Mouse (Mus musculus) thymus, postnatal 36 days (tissue): Measurements from ENCODE around the gene Syne3.

Experiments used
- DNase-seq, 2 experiments: peaks; one replicate each; pipeline ENCODE4 v3.0.0; 2022; ENCODE audit warnings: mixed read lengths in 2 of 2

The Syne3 gene

DNA sequence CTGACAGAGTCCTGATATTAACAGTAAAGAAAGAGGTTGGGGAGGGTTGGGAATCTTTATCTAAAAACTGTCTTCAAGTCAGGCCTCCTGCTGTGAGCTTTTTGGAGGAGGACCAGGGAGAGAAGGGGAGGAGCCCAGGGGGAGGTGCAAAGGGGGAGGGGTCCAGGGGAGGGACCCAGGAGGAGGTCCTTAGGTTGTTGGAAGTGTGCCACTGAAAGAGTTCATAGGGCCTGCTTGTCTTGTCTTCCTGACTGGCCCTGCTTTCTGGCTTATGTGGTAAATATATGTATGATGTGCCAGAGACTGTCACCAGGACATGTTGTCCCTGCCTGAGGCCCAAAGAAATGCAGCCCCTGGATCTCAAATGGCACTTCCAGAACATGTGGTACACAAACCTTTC lies 49.2 kb downstream of the Syne3 start:
- DNase-seq, result no peak

DNA sequence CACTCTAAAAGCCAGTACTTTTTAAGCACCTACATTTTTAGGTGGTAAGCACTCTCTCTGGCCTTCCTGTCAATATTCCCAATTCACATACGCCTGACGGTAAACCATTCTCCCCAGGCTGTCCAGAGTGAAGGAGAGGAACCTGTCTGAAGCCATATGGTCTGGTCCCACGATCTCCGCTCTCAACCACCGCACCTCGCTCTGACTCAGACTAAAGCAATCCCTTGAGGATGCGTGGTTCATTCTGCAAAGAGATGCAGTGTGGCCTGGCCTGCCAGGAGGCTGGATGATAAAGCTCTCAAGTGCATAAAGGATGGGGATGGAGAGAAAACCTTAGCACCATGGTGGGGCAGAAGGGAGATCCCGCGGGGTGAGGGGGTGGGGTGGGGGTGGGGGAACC lies 49.6 kb downstream of the Syne3 start:
- no peak for DNase-seq

DNA sequence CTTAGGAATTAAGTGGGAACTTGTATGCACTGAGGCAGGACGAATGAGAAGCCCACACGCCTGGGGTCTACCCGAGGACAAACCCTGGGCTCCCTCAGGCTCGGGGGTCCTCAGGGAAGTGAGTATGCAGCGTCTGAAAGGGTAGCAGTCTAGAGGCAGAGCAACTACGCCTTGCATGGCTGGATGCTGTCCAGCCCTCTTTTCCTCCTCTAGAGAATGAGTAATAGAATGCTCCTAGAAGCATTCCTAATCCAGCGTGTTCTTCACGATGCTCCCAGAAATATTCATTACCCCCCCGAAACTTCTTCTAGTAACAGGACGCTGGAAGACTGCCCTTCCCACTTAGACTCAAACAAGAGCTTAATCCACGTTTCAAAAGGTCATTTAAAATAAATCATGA lies 51.3 kb downstream of the Syne3 start:
- DNase-seq, result no peak

DNA sequence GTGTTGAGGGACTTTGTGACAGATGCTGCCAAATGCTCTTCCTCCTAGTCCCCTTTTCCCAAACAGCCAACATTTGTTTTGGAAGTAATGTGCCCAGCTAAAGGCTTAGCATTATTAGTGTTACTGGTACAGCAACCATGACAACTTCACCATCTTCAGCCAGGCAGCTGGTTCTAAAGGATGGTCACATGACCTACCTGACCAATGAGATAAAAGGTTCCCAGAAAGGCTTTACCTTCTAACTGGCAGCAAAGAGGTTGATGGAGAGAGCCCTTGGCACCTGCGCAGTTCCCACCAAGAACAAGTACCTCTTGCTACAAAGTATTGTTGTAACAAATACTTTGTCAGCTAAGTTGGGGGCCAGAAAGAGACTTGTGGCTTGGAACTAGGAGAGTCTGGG lies 52.4 kb downstream of the Syne3 start:
- DNase-seq, result no peak

DNA sequence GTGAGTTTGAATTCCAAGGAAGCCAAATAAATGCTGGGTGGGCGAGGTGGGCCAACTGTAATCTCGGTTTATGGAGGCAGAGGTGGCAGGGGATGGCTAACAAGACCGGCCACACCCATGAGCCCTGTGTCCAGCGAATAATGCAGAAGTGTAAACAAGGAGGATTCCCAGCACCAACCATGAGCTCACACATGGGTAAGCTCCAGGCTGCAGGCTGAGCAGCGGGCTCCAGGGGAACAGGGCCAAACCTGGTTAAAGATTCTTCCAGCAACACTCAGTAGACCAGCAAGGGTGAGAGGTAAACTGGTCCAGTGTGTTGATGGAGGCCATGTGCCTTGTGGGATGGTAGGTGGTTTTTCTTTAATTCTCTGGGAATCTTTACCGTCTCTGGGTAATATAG lies 53.2 kb downstream of the Syne3 start:
- no peak for DNase-seq

DNA sequence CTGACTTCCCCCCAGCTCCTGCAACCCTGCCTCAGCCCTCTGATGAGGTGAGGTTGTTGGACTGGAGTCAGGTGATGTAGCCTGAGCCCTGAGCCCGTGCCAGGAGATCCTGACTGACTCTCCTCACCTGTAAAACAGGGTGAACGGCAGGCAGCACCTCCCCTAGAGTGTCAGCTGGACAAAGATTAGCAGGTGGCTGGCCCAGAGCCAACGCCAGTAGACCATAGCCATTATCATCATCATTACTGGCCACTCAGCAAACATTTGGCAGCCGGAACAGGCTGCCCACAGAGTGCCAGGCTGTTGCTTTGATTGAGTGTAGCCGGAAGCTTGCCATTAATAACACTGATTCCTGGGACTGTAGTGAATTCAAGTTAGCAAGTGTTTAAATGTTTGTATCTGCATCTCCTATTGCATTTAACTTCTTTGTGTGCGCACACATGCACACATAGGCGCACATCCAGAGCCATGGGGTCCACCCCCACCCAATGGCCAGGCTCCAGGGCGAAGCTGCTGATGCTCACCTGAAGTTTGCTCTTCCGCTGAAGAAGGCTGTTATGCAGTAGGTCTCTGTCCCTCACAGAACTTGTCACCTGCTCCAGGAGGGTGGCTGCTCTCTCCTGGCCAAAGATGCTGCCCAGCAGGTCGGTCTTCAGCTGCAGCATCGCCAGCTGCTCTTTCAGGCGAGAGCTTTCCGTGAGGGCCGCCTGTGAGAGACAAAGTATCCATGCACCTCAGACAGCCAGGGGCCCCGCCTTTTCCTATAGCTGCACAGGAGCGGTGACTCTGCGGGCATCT lies 54.4 kb downstream of the Syne3 start:
- DNase-seq, result no peak

DNA sequence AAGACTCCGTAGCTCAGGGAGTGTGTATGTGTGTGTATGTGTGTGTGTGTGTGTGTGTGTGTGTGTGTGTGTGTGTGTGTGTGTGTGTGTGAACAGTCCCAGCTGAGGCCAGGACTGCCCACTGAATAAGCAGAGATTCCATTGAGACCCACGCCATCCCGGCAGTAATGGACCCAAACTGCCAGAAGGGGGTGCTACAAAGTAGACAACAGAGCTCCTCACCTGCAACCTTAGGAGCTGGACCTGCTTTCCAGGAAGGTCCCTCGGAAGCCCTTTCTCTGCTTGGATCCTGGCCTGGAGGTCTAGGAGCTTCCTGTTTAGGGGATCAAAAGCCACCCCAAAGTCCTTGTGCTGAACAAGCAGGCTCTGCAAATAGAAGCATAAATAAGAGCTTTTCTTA lies 55.7 kb downstream of the Syne3 start:
- peak; percentile 57 to 69 for DNase-seq

DNA sequence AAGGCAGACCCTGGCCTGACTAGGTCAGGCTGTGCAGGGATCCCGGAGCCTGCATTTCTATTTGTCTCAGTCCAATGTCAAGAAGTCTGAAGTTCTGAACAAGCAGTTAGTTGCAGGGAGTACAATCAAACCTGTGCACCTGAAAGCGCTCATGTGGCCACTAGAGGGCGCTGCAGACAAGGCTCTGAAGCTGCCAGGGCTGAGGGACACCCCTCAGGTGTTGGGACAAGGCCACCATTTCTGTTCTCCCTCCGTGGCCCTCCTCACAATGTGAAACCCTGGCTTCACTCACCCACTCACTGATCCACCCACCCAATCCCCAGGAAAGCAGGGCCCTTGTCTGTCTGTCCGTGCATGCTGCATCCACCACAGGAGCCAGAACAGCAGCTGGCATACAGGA lies 57.2 kb downstream of the Syne3 start:
- DNase-seq, result peak; percentile 79 to 80

DNA sequence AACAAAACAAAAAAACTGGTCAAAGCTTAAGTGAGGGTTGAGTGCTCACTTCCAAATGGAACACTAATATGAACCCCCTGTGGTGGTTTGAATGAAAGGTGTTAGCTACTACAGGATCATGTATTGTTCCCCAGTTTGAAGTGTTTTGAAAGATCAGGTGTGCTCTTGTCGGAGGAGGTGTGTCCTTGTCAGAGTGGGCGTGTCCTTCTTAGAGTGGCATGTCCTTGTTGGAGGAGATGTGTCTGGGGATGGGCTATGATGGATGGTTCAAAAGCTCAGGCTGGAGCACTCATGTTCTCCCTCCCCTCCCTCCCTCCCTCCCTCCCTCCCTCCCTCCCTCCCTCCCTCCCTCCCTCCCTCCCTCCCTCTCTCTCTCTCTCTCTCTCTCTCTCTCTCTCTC lies 61.7 kb downstream of the Syne3 start:
- no peak for DNase-seq

DNA sequence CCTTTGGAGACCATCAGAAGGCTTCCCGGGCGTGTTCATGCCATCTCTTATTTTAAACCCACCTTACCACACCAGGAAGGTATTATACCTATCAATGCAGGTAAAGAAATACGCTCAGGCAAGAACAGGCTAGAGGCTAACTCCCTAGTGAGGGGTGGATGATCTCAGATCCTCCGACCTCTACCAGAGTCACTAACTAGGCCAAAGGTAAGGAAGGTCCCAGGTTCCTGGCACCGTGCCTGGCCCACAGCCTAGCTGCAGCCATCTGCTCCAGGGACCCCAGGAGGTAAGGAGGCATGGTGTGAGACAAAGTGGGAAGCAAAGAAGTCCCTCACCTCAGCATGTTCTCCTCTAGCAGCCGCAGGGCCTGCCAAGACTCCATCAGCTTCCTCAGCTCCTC lies 63.4 kb downstream of the Syne3 start:
- no peak for DNase-seq

DNA sequence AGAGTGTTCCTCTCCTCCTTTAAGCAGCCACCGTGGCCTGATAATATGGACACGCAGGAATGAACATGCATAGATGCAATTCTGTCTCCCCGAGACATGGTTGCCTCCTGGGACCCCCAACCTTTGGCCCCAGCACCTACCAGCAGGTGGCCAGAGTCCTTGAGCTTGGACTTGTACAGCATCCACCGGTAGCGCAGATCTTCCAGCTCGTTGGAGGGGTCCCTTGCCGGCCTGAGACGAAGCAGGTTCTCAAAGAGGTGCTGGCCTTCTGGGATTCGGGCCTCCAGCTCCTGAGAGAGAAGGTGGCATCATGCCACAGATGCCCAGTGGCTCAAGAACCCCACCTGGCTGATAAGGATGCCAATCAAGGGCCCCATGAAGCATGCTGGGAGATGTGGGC lies 69.1 kb downstream of the Syne3 start:
- DNase-seq, result no peak

DNA sequence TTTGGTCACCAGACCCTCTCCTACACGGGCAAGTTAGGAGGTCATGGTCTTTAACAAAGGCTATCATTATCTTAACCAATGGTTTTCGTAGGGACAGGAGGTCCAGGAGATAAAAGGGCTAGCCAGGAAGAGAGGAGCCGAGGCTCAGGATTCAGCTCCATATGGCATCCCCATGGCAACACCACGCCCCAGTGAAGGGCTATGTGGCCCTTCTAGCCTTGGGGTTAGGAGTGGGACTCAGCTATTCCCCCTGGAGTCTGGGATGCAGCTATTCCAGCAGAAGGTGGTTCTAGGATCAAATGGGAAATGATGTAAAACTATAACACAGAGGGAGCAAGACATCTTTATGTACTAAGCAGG lies 69.6 kb downstream of the Syne3 start:
- DNase-seq, result no peak

DNA sequence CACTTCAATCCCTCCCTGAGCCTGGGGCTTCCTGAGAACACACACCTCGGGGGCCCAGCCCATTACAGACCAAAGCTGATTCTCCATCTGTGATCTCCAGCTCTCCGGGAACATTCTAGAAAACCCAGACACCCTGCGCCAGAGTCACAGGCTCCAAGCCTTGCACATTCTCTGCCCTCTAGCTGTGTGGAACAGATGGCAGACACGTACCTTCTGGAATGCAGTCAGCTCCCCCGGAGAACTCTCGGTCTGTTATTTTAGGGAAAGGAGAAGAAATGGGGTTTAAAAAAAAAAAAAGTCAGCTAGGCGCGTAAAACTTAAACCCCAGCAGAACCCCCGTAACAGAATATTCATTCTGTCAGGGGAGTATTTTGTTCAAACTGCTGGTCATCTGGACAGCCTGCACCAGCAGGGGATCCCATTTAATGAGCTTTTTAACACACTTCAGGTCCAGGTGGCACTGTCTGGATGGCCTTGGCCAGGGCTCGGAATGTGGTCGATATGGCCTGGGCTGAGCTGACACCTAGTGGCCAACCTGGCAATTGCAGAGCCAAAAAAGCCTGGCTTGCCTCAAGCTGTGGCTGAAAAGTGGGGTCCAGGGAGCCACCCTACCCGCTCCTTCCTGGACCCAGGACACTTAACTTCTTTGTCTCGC lies 70.1 kb downstream of the Syne3 start:
- DNase-seq, result peak; percentile 44 to 52

DNA sequence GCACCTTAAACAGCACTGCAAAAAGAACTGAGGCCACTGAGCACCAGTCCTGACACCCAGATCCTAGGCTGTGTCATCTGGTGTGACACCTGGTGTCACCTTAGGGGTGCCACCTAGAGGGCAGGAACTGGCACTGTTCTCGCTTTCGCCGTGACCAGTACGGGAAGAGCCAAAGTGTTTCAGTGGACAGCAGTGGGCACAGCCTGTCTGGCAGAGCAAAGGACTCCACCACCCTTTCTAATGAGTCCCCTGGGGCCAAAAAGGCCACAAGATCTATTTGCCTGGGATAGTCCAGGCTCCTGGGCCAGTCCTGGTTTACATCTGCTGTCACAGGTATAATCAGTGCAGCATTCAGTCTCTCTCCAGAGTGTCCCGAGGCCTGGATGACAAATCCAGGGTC lies 70.7 kb downstream of the Syne3 start:
- no peak for DNase-seq

DNA sequence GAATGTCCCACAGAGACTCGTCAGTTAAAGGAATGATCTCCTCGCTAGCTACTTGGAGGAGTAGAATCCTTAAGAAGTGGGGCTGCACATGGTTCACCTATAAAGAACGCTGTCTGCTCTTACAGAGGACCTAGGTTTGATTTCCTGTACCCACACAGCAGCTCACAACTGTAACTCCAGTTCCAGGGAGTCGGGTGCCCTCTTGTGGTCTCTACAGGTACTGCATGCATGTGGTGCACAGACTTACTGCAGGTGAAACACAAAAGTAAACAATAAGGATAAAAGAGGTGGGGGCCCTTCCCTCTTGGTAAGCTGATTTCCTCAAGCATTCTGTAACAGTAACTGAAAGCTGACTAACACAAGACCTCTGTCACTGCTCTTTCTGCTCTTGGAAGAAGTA lies 73.4 kb downstream of the Syne3 start:
- peak; percentile 25 to 30 for DNase-seq

DNA sequence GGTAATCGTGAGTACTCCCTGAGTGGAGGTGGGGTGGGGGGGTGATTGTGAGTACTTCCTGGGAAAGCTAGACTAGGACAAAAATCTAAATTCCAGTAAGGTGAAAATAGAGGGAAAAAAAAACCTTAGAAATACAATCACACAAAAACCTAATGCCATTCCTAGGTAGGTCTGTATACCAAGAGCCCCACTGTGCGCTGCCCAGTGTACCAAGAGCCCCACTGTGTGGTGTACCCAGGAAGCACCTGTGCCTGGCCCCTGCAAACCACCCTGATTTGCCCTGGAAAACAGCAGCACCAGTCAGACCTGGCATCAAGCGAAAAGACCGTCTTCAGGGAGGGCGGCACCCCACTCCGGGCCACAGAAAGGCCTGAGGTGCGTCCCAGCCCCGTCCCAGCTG lies 74.5 kb downstream of the Syne3 start:
- DNase-seq, result no peak

DNA sequence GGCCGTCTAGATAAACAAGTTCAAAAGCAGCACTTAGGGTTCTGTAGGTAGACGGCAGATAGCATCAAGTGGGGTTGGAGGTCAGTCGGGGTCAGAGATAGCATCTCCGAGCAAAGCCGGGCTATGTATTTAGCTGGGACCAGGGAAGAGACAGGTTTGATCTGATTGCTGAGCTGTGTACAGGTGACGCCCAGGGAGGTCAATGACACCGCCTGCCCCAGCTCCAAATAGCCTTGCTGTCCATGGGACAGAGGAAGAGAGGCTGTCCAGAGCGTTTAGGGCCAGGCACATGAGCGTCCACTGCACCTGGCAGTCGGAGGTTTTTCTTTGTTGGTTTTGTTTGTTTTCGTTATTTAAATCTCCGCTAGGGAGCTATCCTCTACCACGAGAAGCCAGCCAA lies 75.8 kb downstream of the Syne3 start:
- DNase-seq, result no peak

DNA sequence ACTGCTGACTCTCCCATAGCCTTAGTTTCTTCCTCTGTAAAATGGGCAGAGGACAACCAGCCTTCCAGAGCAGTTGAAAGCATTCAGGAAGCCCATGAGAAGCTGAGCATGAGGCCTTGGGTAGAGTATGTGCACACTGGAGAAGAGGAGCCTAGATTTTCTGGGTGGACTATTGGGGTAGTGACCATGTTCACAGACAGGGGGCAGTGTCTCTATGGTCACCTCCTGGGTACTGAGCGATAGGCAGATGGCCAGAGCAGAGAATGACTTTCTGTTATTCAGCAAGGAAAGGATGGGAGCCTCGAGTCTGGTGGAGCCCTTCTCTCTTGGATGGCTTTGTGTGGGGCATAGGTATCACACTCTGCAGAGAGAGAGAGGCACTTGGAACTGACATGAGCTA lies 76.4 kb downstream of the Syne3 start:
- DNase-seq, result peak in 1 of 2 experiments; percentile 13

DNA sequence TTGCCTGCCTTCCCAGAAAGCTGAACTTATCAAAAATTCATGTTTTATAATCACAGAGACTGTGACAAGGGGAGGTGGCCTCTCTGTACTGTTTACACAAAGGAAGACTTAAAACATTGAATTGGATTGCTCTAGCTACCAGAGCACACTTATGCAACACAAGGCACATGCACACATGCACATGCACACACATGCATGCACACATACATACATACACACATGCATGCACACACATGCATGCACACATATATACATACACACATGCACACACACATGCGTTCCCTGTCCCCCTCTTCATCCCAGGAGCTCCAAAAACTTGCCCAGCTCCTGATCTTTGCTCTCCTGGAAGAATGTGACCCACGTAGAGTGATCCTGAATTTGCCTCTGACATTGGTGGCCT lies 83.8 kb downstream of the Syne3 start:
- no peak for DNase-seq

DNA sequence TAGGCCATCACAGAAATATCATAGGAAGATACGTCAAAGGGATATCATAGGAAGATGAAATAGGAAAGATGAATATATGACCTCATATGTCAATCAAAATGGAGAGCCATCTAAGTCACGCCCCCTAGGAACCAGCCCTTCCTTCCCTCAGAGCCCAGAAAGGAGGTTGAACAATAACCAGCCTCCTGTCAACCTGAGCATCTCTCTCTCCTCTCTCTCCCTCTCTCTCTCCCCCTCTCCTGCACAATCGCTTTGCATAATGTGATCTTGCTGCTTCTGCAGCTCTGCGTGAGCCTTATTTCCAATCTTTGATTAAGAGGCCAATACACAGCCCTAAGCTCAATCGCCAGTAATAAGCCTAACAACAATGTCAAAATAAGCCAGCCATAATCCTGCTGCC lies 84.6 kb downstream of the Syne3 start:
- DNase-seq, result no peak

DNA sequence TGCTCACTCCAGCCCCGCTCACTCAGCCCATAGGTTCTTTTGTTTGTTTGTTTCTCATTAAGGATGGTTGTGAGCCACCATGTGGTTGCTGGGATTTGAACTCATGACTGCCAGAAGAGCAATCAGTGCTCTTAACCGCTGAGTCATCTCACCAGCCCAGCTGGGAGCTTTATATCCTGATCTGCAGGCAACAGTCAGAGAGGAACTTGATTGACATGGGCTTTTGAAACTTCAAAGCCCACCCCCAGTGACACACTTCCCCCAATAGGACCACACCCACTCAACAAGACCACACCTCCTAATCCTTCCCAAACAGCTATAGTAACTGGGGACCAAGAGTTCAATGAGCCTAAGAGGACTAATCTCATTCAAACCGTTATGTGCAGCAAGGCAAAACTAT lies 85.1 kb downstream of the Syne3 start:
- no peak for DNase-seq

DNA sequence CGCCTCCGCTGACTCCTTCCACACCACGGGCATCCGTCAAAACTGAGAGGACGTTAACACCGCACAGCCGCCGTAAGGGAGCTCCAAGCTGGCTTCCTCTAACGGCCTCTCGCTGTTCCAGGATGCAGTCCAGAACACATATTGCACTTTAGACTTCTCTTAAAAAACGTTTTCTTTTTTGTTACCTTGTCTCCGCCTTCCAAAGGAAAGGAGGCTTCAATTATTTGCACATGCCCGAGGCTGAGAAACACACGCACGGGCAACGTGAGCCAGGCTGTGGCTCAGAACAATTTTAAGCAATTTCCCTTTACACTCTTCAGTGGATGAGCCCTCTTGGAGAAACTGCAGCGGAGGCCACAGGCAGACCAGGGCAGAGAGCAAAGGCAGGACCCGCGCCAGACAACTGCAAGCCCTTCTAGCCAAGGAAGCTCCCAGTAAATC lies 85.6 kb downstream of the Syne3 start:
- no peak for DNase-seq

DNA sequence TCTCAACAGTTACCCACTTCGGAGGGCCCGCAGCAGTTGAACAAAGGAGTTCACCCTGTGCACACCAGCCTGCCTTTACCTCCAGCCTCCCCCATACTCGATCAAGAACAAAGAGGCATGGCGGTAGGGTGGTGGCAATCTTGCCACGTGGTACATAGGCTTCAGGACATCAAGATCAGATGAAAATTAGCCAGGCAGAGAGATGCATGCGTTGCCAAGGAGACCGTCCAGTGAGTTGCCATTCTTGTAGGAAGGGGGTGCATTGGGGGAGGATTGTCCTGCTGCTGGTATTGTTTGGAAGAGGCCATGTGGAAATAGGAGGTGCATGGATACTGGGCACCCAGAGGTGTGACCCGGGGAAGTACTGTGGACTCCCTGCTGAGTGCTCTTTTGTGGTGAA lies 87.0 kb downstream of the Syne3 start:
- no peak for DNase-seq

DNA sequence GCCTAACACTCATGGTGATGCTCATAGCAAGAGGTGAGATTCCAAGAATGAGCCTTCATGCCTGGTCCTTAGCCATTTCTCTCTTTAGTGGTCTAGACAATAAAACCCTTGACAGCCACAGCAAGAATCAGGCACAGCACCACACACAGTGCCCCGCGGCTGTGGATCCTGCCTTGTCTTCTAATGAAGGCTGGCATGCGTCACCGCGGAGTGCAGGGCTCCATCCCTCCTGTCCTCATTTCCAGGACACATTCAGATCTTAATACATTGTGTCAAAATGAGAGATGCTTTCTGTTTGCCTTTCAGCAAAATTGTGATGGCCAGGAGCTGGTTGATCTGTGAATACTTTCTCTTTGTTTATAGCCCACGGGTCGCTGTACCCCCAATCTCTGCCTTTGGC lies 88.5 kb downstream of the Syne3 start:
- DNase-seq, result no peak

DNA sequence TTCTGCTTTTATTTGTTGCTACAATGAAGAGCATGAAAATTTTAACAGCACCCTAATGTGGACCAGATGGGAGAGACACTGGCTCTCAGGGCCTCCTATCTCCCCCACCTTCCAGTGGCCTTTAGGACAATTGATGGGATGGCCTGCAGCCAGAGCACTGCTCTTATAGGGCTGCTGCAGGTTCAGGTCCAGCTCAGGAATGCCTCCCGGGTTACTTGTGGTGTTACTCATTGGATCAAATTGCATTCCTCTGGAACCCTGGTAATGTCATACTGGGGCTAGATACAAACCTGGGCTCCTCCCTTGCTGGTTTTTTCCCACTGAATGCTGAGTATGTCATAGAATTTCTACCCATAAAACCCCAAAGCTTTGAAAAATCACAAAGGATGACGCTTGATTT lies 90.4 kb downstream of the Syne3 start:
- DNase-seq, result no peak
